Mouse (Mus musculus) frontal cortex, adult 2 months (tissue): ENCODE data around the gene Dpm3. TPM values are rescaled to one million over a fixed set of nuclear protein-coding genes. Genes with fewer than 3 reads are reported as not detected.
"Not testable (repeated sequence)": the region's sequence is repeated elsewhere in the genome, so short reads cannot be mapped to it uniquely, and the experiment has no call there.

ENCODE experiments used
- DNase-seq, 2 experiments: peaks; one replicate each; pipeline ENCODE4 v3.0.0; 2022; ENCODE audit warnings: low spot score in 1 of 2; ENCODE audit errors: extremely low spot score in 1 of 2
- polyA plus RNA-seq: library from polyadenylated mRNA; depleted of rRNA; stranded (reverse); fragments of >200 nt; gene quantifications from 2 replicates; pipeline ENCODE4 v1.2.3, GENCODE M21; 2012; rRNA removed

Dpm3 gene
- 131 and 188 TPM in 2 replicates for polyA plus RNA-seq

DNA sequence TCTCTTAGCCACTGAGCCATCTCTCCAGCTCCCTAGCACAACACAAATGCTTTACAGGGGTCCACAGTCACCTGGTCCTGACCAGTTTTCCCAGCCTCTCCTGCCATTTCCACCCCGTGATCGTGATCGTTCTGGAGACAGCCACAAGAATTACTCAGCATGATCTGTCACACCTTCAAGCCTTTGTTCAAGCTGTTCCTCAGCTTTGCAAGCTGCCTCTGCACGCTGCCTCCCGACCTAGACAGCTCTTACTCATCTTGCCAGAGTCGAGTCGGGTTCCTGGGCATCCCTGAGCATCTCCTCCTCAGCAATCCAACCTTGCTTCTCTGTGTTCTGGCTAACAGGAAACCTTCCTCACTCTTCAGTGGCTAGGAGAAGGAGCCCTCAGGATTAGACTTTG, at the start of gene Dpm3:
Gene Dpm3, plus strand, starts transcription at position 283 of the 400 bp plus-strand sequence.
- DNase-seq = peak in 1 of 2 experiments; percentile 47

DNA sequence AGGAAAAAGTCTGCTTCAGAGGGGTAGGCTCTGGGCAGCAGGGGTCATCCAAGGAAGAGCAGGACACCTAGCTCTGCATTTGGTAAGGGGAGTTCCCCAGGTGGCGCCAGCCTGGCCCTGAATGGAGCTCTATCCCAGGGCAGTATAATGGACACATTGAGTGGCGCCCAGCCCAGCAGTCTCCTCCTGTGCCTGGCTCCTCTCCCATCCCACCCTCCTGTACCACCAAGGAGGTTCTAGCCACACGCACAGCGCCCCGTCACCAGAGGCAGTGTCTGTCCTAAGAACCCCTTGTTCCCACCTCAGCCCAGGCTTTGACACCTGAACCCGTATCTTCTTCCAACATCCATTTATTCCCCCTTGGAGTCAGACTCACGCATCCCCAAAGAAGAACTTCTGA, 49.4 kb upstream of the Dpm3 start:
- no peak for DNase-seq

DNA sequence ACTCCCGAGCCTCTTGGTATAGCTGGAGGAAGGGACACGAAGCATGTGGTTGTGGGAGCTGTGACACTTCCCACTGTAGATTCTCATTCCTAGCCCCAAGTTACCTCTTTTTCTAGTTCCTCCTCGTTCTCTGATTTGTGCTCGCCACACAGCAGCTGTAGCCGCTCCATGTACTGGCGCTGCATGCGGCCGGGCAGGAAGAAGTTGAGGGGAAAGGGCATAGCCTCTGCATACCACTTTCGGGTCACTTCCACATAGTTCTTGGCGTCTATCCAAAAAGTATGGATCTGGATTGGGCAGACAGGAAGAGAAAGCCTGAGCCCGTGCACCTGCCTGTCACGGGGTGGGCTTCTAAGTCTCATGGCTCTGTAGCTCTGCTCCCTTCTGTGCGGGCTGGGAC, 49.0 kb upstream of the Dpm3 start:
- no peak for DNase-seq

- no peak for DNase-seq
These were observed 48.4 kb upstream of the Dpm3 start for GRCm38 (mm10) chr3:89210731-89211130.

DNA sequence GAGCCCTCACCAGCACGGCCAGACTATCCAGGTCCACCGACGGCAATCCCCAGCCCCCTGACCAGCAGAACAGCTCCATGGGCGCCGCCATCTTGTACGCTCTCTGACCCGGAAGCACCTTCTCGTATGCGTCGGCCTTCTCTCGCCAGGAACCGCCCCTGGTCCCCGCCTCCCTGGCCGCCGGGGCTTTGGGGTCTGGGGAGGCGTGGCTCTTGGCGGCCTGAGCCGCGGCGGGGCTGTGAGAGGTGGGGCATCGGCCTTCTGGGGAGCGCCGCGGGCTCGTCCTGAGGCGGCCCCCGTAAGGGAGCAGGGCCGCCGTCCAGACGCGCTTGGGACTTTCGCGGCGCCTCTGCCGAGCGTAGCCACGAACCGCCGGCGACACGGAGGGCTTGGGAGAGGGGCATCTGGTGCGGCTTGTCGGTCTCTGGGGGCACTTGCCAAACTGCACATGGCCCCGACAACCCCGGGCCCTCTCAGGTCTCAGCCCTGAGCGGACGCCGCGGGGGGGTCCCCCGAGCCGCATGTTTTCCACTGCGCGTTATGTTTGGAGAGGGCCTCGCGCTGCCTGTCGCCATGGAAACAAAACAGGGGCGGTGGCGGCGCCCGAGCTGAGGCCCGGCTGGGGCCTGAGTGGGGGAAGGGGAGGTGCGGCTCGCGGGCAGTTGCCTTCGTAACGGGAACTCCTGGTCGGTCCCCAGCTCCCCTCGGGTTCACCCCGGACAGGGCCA, 45.2 kb upstream of the Dpm3 start:
- peak; percentile 80 to 91 for DNase-seq

- no peak for DNase-seq
These were observed 44.3 kb upstream of the Dpm3 start, which contains the start of gene Thbs3 for GRCm38 (mm10) chr3:89214681-89215411. Thbs3 (plus strand) TSS chr3:89215180.

DNA sequence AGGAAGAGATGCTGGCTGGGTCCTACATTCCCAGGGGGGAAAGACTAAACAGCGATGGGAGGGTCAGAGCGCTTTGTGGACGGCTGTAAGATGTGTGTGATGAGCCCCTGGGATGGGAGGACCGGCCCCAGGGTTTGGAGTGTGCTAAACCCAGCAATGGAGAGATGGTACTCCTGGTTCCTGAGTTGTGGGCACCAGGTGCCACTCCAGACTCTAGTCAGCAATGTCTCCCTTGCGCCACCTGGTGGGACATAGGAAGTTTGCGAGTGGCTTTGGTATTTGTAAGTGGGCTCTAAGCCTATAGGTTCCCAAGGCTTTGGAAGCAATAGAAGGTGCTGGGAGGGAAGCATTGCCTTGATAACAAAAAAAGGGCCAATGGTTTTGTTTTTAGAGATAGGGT, 43.3 kb upstream of the Dpm3 start:
- DNase-seq = peak; percentile 82 to 93

GRCm38 (mm10) chr3:89216407-89216806, 42.8 kb upstream of the Dpm3 start:
- DNase-seq = not testable (repeated sequence)

DNA sequence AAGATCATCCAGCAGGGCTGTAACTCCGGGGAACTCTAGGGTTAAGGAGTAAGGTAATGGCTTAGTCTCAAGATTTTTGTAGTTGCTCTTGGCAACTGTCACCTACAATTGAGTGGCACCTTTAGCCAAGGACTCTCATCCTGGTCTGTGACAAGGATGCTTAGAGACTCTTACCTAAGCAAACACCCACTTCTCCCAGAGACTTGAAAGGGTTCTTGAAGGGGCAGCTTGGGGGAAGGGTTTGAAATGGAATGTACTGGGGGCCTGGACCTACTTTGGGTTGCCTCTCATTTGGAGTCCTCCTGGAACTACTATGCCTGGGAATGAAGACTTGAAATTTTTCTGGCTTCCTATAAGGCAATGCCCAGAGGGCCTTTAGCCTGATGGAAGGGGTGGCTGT, 40.9 kb upstream of the Dpm3 start:
- no peak for DNase-seq

GRCm38 (mm10) chr3:89219546-89219945, 39.6 kb upstream of the Dpm3 start:
- no peak for DNase-seq

DNA sequence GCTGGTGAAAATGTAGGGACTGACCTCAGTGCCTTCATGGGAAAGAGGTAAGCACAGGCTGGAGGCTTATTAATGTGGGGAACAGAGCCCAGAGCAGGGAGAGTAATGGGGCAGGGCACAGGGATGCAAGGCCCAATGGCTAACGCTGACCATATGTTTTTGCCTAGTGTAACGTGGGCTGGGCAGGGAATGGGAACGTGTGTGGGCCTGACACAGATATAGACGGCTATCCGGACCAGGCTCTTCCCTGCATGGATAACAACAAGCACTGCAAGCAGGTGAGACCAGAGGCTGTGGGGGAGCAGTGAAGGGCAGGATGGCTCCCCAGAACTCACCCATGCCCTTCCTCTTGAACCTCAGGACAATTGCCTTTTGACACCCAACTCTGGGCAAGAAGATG, 38.0 kb upstream of the Dpm3 start:
- no peak for DNase-seq

DNA sequence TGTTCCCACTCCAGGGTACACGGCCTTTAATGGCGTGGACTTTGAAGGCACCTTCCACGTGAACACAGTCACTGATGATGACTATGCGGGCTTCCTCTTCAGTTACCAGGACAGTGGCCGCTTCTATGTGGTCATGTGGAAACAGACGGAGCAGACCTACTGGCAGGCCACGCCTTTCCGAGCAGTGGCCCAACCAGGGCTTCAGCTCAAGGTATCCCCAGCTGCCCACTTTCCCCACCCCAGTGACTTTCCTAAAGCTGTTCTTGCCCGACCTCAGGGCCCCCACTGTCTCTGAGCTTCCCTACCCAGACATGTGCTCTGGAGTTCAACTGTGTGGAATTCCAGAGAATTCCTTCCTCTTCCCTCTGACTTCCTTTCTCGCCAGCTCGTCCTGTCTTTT, 34.4 kb upstream of the Dpm3 start:
- DNase-seq = no peak

GRCm38 (mm10) chr3:89225321-89225815, 33.8 kb upstream of the Dpm3 start:
- DNase-seq = no peak

DNA sequence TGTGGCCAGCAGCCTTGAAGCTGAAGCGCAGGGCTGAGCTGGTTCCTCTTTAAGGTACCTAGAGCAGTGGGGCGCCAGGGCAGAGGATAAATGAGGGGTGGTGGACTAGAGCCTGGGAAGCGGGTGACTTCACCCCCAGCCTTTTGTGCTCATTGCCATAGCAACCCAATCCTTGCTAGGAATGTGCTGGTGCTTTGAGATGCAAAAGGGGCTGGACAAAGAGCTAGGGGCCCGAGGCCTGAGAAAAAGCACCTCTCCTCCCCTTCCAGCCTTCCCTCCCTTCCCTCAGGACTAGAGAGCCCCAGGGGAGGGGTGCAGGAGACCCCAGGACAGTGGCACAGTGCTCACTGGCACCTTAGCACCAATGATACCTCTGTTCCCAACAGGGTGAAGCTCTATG, 33.2 kb upstream of the Dpm3 start:
- DNase-seq = peak in 1 of 2 experiments; percentile 64

DNA sequence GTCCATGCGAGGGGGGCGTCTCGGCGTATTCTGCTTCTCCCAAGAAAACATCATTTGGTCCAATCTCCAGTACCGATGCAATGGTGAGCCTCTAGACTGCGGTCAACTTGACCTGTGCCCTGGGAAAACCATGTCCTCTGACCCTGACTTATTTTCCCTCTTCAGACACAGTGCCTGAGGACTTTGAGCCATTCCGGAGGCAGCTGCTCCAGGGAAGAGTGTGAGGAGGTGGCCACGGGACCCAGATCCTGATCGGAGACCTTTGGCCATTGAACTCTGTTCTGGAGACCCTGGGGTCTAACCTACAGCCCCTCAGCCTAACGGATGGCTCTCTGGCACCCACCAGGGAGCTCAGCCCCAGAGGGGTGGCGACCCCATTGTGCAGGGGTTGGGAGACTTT, 32.8 kb upstream of the Dpm3 start:
- DNase-seq = no peak

GRCm38 (mm10) chr3:89226900-89227299, 32.3 kb upstream of the Dpm3 start, which contains the start of gene Mtx1:
Mtx1 (minus strand) TSS chr3:89227088.
- no peak for DNase-seq

GRCm38 (mm10) chr3:89227307-89228179, 31.6 kb upstream of the Dpm3 start:
- DNase-seq = peak; percentile 91 to 94

- peak; percentile 55 to 92 for DNase-seq
These were observed 31.0 kb upstream of the Dpm3 start for GRCm38 (mm10) chr3:89228180-89228549.

DNA sequence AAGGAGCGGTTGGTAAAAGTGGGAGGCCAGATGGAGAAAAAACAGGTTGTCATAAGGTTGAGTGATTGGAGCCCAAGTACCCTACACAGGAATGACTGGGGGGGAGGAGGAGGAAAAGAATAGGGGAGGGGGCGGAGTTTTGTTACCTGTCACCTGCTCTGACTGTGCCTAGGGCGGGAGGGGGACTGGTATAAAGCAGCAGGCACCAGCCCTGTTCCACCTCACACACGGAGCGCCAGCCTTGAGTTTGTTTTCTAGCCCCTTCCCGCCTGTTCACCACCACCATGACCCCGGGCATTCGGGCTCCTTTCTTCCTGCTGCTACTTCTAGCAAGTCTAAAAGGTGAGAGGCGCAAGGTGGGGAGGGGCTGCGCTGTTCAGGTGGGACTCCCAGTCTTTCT, 30.3 kb upstream of the Dpm3 start, which contains the start of gene Muc1:
Gene Muc1, plus strand, starts transcription at position 222 of the 400 bp plus-strand sequence.
- no peak for DNase-seq

DNA sequence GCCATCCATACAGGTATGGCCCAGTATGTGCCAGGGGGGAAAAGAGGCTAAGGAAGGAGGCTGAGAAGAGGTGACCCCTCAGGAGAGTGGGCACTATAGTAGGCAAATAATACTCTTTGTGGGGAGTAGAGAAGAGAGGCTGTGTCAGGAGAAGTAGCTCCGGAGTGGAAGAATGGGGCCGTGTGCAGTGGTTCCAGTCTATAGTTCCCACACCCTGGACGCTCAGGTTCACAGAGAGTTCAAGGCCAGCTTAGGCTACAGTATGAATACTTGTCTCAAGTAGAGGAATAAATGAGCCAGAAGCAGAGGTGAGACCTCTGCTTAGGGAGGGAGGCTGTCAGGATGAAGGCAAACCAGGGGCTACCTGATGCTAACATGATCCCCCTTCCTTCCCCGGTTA, 29.9 kb upstream of the Dpm3 start:
- no peak for DNase-seq

DNA sequence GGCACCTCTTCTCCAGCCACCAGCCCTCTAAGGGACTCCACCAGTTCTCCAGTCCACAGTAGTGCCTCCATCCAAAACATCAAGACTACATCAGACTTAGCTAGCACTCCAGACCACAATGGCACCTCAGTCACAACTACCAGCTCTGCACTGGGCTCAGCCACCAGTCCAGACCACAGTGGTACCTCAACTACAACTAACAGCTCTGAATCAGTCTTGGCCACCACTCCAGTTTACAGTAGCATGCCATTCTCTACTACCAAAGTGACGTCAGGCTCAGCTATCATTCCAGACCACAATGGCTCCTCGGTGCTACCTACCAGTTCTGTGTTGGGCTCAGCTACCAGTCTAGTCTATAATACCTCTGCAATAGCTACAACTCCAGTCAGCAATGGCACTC, 28.6 kb upstream of the Dpm3 start:
- DNase-seq = no peak
